Mouse (Mus musculus): ENCODE data around the gene Fndc3b. TPM values are rescaled to one million over a fixed set of nuclear protein-coding genes. Genes with fewer than 3 reads are reported as not detected.

Gene Fndc3b
- 44.1 and 57.1 TPM in 2 replicates for total RNA-seq (2014; rRNA removed; ENCODE audit: low replicate concordance)
- polyA plus RNA-seq (2015; fragmentation: Nextera tagmentation; extraction: Ambion mirVana): 13.8 and 16.4 TPM in 2 replicates

DNA sequence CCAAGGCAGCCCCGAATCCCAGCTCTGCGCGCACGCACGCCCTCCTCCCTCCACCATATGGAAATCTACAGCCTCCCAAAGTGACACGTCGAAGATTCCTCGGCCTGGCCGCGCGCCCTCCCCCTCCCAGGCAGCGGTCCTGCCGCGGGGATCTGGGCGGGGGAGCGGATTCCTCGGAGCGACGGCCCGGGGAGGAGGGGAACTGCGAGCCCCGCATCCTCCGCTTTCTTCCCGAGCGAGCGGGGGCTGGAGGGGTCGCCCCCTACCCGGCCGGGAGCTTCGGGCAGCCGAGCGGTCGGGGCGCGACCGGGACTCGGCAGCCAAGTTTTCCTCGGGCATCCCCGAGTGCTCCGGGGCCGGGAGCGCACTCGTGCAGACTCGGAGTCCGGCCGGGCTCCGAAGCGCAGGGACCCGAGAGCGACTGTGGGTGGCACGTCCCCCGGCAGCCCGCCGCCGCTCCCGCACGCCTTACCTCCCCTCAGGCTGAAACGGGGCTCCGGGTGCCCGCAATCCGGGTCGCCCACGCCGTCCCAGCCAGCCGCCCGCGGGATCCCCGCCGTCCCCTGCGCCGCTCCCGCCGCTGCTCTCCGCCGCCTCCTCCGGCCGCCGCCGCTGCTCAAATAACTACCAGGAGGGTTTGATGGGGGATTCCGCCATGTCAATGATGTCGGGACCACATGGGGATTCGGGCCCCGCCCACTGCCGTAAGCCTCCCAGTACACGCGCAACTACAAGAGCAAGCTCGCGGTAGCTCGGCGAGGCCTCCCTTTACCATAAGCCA is at the start of gene Fndc3b:
Gene Fndc3b, minus strand, starts transcription at position 660 of the 781 bp plus-strand sequence.
- H3K4me1 ChIP-seq (ENCODE audit: control insufficient read depth, insufficient read depth): peaks cover 27% of the 10 kb centered on the region
- WGBS: under 1% methylated on average over 72 of the region's 90 CpGs
- 0 out of 2 replicates have a peak, but pooled peaks have one; percentile 11 for TF ChIP-seq CTCF (IDR thresholded peaks at IDR 0.05; ENCODE audit: low read depth)
- no peak for TF ChIP-seq EP300 (IDR thresholded peaks at IDR 0.05; ENCODE audit: low read depth)
- H3K9ac ChIP-seq (replicated peaks; ENCODE audit: low read depth, low read length): peak within 1 kb of the TSS; percentile 84
- no peaks in the 10 kb centered on the region for H3K36me3 ChIP-seq (replicated peaks; ENCODE audit: control insufficient read depth, insufficient read depth, low read length)
- no peaks in the 10 kb centered on the region for H3K27me3 ChIP-seq (ENCODE audit: control insufficient read depth, insufficient read depth, low read length)
- ATAC-seq (ENCODE audit: insufficient read depth, low read depth) (peak; percentile 82), DNase-seq (ENCODE audit: low spot score) (peak; percentile 93)
- H3K4me2 ChIP-seq (ENCODE audit: low read depth, low read length): peak within 1 kb of the TSS; percentile 72
- peak within 1 kb of the TSS; percentile 98 for H3K27ac ChIP-seq (ENCODE audit: low read depth)
- peak within 1 kb of the TSS; percentile 86 for H3K4me3 ChIP-seq (ENCODE audit: low read depth, low read length)
- no peaks in the 10 kb centered on the region for H3K9me3 ChIP-seq (replicated peaks; ENCODE audit: control insufficient read depth, low read length)

DNA sequence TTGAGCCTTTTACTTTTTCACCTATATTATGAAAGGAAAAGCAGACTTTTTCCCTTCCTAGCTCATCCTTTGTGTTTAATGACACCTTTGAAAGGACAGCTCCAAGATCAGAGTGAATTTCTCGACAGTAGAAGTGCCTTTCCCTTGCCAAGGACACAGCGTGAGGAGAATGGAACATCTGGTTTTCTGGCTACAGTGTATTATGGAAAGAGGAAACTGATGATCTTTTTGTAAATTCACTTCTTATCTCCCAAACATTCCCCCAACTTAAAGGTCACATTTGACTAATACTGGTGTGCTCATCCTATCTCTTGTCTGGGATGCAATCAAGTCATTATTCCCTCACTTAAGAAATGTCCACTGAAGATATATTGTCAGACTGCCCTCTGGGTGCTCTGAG is 49.2 kb upstream of the Fndc3b start:
- DNase-seq (ENCODE audit: low spot score): no peak
- Histone ChIP-seq H3K9me3 (replicated peaks; ENCODE audit: control insufficient read depth, low read length) (no peaks in the 10 kb centered on the region), H3K4me1 (ENCODE audit: control insufficient read depth, insufficient read depth) (no peaks in the 10 kb centered on the region), H3K4me2 (ENCODE audit: low read depth, low read length) (no peak overlapping the region), H3K27me3 (ENCODE audit: control insufficient read depth, insufficient read depth, low read length) (no peaks in the 10 kb centered on the region), H3K9ac (replicated peaks; ENCODE audit: low read depth, low read length) (no peak overlapping the region), H3K36me3 (replicated peaks; ENCODE audit: control insufficient read depth, insufficient read depth, low read length) (no peaks in the 10 kb centered on the region), H3K27ac (ENCODE audit: low read depth) (no peak overlapping the region), H3K4me3 (ENCODE audit: low read depth, low read length) (no peak overlapping the region)
- no peak for TF ChIP-seq CTCF (IDR thresholded peaks at IDR 0.05; ENCODE audit: low read depth)
- TF ChIP-seq EP300 (IDR thresholded peaks at IDR 0.05; ENCODE audit: low read depth): no peak
- ATAC-seq (ENCODE audit: insufficient read depth, low read depth): no peak
- 54% methylated on average over 2 of the region's 2 CpGs for WGBS

DNA sequence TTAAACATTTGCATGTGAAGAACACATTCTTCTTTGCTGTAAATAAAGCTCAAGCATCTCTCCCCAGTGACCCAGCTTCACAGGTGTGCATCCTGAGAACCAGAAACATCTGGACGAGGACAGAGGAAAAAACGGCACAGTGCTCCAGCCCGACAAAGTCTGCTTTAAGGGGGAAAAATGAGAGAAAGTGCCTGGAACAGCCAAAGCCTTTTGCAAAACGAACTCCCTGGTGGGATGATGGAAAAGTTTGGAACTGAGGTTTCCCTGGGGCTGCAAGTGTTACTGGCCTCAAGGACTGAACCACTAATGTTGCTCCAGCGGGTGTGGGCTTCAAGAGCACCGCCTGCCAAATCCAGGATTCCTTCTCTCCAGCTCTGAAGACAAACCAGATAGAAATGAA is 47.9 kb upstream of the Fndc3b start:
- Histone ChIP-seq H3K4me2 (ENCODE audit: low read depth, low read length) (no peak overlapping the region), H3K36me3 (replicated peaks; ENCODE audit: control insufficient read depth, insufficient read depth, low read length) (no peaks in the 10 kb centered on the region), H3K27me3 (ENCODE audit: control insufficient read depth, insufficient read depth, low read length) (no peaks in the 10 kb centered on the region), H3K4me1 (ENCODE audit: control insufficient read depth, insufficient read depth) (no peaks in the 10 kb centered on the region), H3K9ac (replicated peaks; ENCODE audit: low read depth, low read length) (no peak overlapping the region), H3K27ac (ENCODE audit: low read depth) (0 out of 2 replicates have a peak overlapping the region, but pooled peaks have one; percentile 2), H3K9me3 (replicated peaks; ENCODE audit: control insufficient read depth, low read length) (no peaks in the 10 kb centered on the region), H3K4me3 (ENCODE audit: low read depth, low read length) (no peak overlapping the region)
- TF ChIP-seq CTCF (IDR thresholded peaks at IDR 0.05; ENCODE audit: low read depth) (no peak), EP300 (IDR thresholded peaks at IDR 0.05; ENCODE audit: low read depth) (no peak)
- peak; percentile 30 for DNase-seq (ENCODE audit: low spot score)
- no peak for ATAC-seq (ENCODE audit: insufficient read depth, low read depth)
- 36% methylated on average over 6 of the region's 6 CpGs for WGBS

GRCm38 (mm10) chr3:27751657-27752056 is 40.5 kb upstream of the Fndc3b start:
- Histone ChIP-seq H3K36me3 (replicated peaks; ENCODE audit: control insufficient read depth, insufficient read depth, low read length) (no peaks in the 10 kb centered on the region), H3K9ac (replicated peaks; ENCODE audit: low read depth, low read length) (no peak overlapping the region), H3K9me3 (replicated peaks; ENCODE audit: control insufficient read depth, low read length) (no peaks in the 10 kb centered on the region), H3K4me2 (ENCODE audit: low read depth, low read length) (no peak overlapping the region), H3K27me3 (ENCODE audit: control insufficient read depth, insufficient read depth, low read length) (no peaks in the 10 kb centered on the region), H3K27ac (ENCODE audit: low read depth) (no peak overlapping the region), H3K4me3 (ENCODE audit: low read depth, low read length) (no peak overlapping the region), H3K4me1 (ENCODE audit: control insufficient read depth, insufficient read depth) (no peaks in the 10 kb centered on the region)
- TF ChIP-seq CTCF (IDR thresholded peaks at IDR 0.05; ENCODE audit: low read depth) (no peak), EP300 (IDR thresholded peaks at IDR 0.05; ENCODE audit: low read depth) (no peak)
- ATAC-seq (ENCODE audit: insufficient read depth, low read depth) (no peak), DNase-seq (ENCODE audit: low spot score) (no peak)
- whole genome bisulfite sequencing: 61% methylated on average over 5 of the region's 5 CpGs

DNA sequence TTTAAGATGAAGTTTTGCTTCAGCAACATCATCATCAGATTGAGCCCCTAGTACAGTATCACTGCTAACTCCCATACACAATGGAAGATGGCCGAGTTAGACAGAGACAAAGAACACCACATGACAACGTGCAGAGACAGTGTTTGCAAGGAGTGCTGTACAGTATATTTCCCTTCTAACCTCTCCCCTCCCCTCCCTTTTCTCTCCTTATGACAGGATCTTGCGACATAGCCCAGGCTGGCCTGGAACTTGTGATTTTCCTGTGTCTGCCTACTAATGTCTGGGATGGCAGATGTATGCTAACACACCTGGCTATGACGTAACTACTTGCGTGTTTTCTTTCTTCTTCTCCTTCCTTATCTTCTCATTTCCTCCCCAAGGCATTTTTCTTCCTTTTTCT is 40.0 kb upstream of the Fndc3b start:
- H3K27me3 ChIP-seq (ENCODE audit: control insufficient read depth, insufficient read depth, low read length): no peaks in the 10 kb centered on the region

More for the DNA sequence above, 40.0 kb upstream of the Fndc3b start:
- WGBS: 73% methylated on average over 5 of the region's 5 CpGs
- H3K4me2 ChIP-seq (ENCODE audit: low read depth, low read length): no peak overlapping the region
- H3K4me1 ChIP-seq (ENCODE audit: control insufficient read depth, insufficient read depth): no peaks in the 10 kb centered on the region
- TF ChIP-seq CTCF (IDR thresholded peaks at IDR 0.05; ENCODE audit: low read depth) (no peak), EP300 (IDR thresholded peaks at IDR 0.05; ENCODE audit: low read depth) (no peak)
- no peak overlapping the region for H3K27ac ChIP-seq (ENCODE audit: low read depth)
- H3K9ac ChIP-seq (replicated peaks; ENCODE audit: low read depth, low read length): no peak overlapping the region
- H3K4me3 ChIP-seq (ENCODE audit: low read depth, low read length): no peak overlapping the region
- ATAC-seq (ENCODE audit: insufficient read depth, low read depth) (no peak), DNase-seq (ENCODE audit: low spot score) (no peak)
- H3K36me3 ChIP-seq (replicated peaks; ENCODE audit: control insufficient read depth, insufficient read depth, low read length): no peaks in the 10 kb centered on the region
- H3K9me3 ChIP-seq (replicated peaks; ENCODE audit: control insufficient read depth, low read length): no peaks in the 10 kb centered on the region
